9 mouse cellular contexts compared by ENCODE assay signal in the genomic region with DNA sequence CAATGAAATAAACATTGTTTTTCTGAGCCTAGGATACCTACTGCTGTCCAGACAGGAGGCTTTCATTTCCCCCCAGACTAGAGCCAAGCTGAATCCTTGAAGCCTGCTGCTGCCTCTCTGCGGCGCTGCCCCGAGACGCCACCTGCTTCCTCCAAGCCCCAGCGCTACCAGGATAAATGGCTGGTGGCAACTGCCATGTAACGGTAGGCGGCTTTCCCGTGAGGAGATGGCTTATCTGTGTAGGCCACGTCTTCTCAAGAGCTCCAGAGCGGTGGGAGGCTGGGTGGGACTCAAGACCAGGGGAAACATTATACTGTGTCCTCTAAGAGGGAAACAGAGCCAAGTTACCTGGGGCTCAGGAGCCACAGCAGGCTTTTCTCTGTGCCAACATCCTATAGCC. TPM values are rescaled to one million over a fixed set of nuclear protein-coding genes. Genes with fewer than 3 reads are reported as not detected.
DNase-seq lines count a peak whose midpoint lies in the region; ATAC-seq and TF ChIP-seq lines count a peak whose summit lies in the region.
"Had no signal": no experiment of that assay in that cellular context is flagged by ENCODE, and none has a peak within 500 bp of the region (broad histone marks: within the 10 kb centered on the region; RNA-seq: fewer than 3 reads in every experiment).

No protein-coding gene starts in this region.

- H3K9ac ChIP-seq in hindbrain, embryonic 12.5 days, result no peak overlapping the region
- no peak overlapping the region for H3K9ac ChIP-seq in hindbrain, embryonic 16.5 days (ENCODE audit: low read depth, low read length)
- H3K9ac ChIP-seq in kidney, embryonic 14.5 days (ENCODE audit: low read depth, low read length), result no peak overlapping the region

- H3K36me3 ChIP-seq in hindbrain, embryonic 12.5 days, result peaks cover 37% of the 10 kb centered on the region
- H3K36me3 ChIP-seq in hindbrain, embryonic 16.5 days (ENCODE audit: control insufficient read depth, insufficient read depth, low read length), result peaks cover 7% of the 10 kb centered on the region
- no peaks in the 10 kb centered on the region for H3K36me3 ChIP-seq in thymus, adult 2 months (ENCODE audit: control insufficient read depth, insufficient read depth, low read length)
- H3K36me3 ChIP-seq in kidney, embryonic 14.5 days (ENCODE audit: control insufficient read depth, insufficient read depth, low read length), result peaks cover 13% of the 10 kb centered on the region; the same call in 1 of the 2 replicates

- H3K4me1 ChIP-seq in hindbrain, embryonic 12.5 days, result peaks cover 46% of the 10 kb centered on the region
- H3K4me1 ChIP-seq in hindbrain, embryonic 16.5 days (ENCODE audit: control insufficient read depth, insufficient read depth, low read depth, low read length), result peaks cover 31% of the 10 kb centered on the region
- peaks cover 10% of the 10 kb centered on the region; the same call in 1 of the 2 replicates for H3K4me1 ChIP-seq in thymus, adult 2 months (replicated peaks; ENCODE audit: control insufficient read depth, insufficient read depth, low read length)
- H3K4me1 ChIP-seq in kidney, embryonic 14.5 days (ENCODE audit: control insufficient read depth, insufficient read depth, low read length), result peaks cover 19% of the 10 kb centered on the region; the same call in 1 of the 2 replicates

- no peak for TF ChIP-seq POLR2A in thymus, adult 2 months (IDR thresholded peaks at IDR 0.05; ENCODE audit: control insufficient read depth, extremely low read depth, insufficient read depth, low read length, poor library complexity)

- ATAC-seq in hindbrain, embryonic 12.5 days (ENCODE audit: low FRiP score), result no peak
- no peak for ATAC-seq in hindbrain, embryonic 16.5 days
- ATAC-seq in common myeloid progenitor, adult 5-6 weeks (replicated peaks; ENCODE audit: low read depth, poor library complexity, severe bottlenecking), result peak; percentile 63
- ATAC-seq in megakaryocyte progenitor cell, adult 5-6 weeks (replicated peaks; ENCODE audit: poor library complexity), result peak; percentile 70
- no peak for ATAC-seq in kidney, embryonic 14.5 days (ENCODE audit: low FRiP score, low TSS enrichment)

- no peak overlapping the region for H3K4me3 ChIP-seq in hindbrain, embryonic 12.5 days
- H3K4me3 ChIP-seq in hindbrain, embryonic 16.5 days (ENCODE audit: low read length), result no peak overlapping the region
- no peak overlapping the region for H3K4me3 ChIP-seq in thymus, adult 2 months (ENCODE audit: control insufficient read depth, insufficient read depth, low read length)
- no peak overlapping the region for H3K4me3 ChIP-seq in kidney, embryonic 14.5 days (ENCODE audit: low read length)

- H3K27ac ChIP-seq in hindbrain, embryonic 12.5 days, result peak overlapping the region; percentile 23
- no peak overlapping the region for H3K27ac ChIP-seq in hindbrain, embryonic 16.5 days (ENCODE audit: low read depth, low read length)
- H3K27ac ChIP-seq in thymus, adult 2 months (ENCODE audit: control insufficient read depth, insufficient read depth, low read length), result no peak overlapping the region
- no peak overlapping the region for H3K27ac ChIP-seq in kidney, embryonic 14.5 days (ENCODE audit: low read depth, low read length)

- no peaks in the 10 kb centered on the region for H3K9me3 ChIP-seq in hindbrain, embryonic 12.5 days (replicated peaks)
- H3K9me3 ChIP-seq in hindbrain, embryonic 16.5 days (ENCODE audit: control insufficient read depth, low read length), result no peaks in the 10 kb centered on the region
- no peaks in the 10 kb centered on the region for H3K9me3 ChIP-seq in kidney, embryonic 14.5 days (ENCODE audit: control insufficient read depth, low read length)

- 65% methylated on average over 10 of the region's 10 CpGs for WGBS in hindbrain, embryonic 12.5 days
- 51% methylated on average over 10 of the region's 10 CpGs for WGBS in hindbrain, embryonic 16.5 days
- 7% methylated on average over 10 of the region's 10 CpGs for WGBS in thymus, adult 2 months
- whole genome bisulfite sequencing in kidney, embryonic 14.5 days, result 75% methylated on average over 10 of the region's 10 CpGs

- TF ChIP-seq CTCF in thymus, adult 2 months (IDR thresholded peaks at IDR 0.05; ENCODE audit: borderline replicate concordance, control insufficient read depth, extremely low read depth, insufficient read depth, low read length, poor library complexity), result no peak

- no peaks in the 10 kb centered on the region for H3K27me3 ChIP-seq in hindbrain, embryonic 12.5 days
- no peaks in the 10 kb centered on the region for H3K27me3 ChIP-seq in hindbrain, embryonic 16.5 days (replicated peaks; ENCODE audit: control insufficient read depth, insufficient read depth, low read length)
- no peaks in the 10 kb centered on the region for H3K27me3 ChIP-seq in thymus, adult 2 months (ENCODE audit: control insufficient read depth, insufficient read depth, low read length)
- no peaks in the 10 kb centered on the region for H3K27me3 ChIP-seq in kidney, embryonic 14.5 days (ENCODE audit: control insufficient read depth, insufficient read depth, low read length)

- peak; percentile 16 for DNase-seq in thymus, postnatal 0 days (ENCODE audit: low spot score)
- DNase-seq in thymus, adult 2 months, result no peak
- DNase-seq in layer of hippocampus, postnatal 10 days (ENCODE audit: low spot score in 2 of 2), result no peak
- DNase-seq: layer of hippocampus, postnatal 36 days had no signal

- no peak overlapping the region for H3K4me2 ChIP-seq in hindbrain, embryonic 12.5 days (replicated peaks)
- H3K4me2 ChIP-seq in hindbrain, embryonic 16.5 days (ENCODE audit: low read length), result no peak overlapping the region
- H3K4me2 ChIP-seq in kidney, embryonic 14.5 days (replicated peaks; ENCODE audit: low read depth, low read length), result no peak overlapping the region

RNA-seq across cellular contexts. Expression of gene Tmcc2, which starts 9.2 kb away (rescaled TPM):
- polyA plus RNA-seq in hindbrain, embryonic 12.5 days (2016; fragmentation: Nextera tagmentation; extraction: Ambion mirVana), result 36.3 and 37.8 TPM in 2 replicates
- 26.6 and 35.5 TPM in 2 replicates for polyA plus RNA-seq in hindbrain, embryonic 16.5 days (2015; fragmentation: Nextera tagmentation; extraction: Ambion mirVana)
- polyA plus RNA-seq in thymus, postnatal 0 days (2015; fragmentation: Nextera tagmentation; extraction: Ambion mirVana), result 0.74 and 0.86 TPM in 2 replicates
- 4.1 and 5.3 TPM in 2 replicates for polyA plus RNA-seq in thymus, adult 2 months (2012; rRNA removed)
- 8.0 and 14.4 TPM in 2 replicates for total RNA-seq in common myeloid progenitor, adult 5-6 weeks (2017)
- 2.9 and 6.1 TPM in 2 replicates for total RNA-seq in megakaryocyte progenitor cell, adult 5-6 weeks (2015)
- total RNA-seq in megakaryocyte progenitor cell, adult 5-6 weeks (2017), result 5.5 and 6.0 TPM in 2 replicates
- 5.5 and 6.2 TPM in 2 replicates for polyA plus RNA-seq in kidney, embryonic 14.5 days (2014; fragmentation: Nextera tagmentation; extraction: Ambion mirVana)
- 100 to 1,000 TPM; 171 to 181 TPM for total RNA-seq in layer of hippocampus, postnatal 10 days (2021)

RNA-seq across cellular contexts. Expression of gene Dstyk, which starts 35.4 kb away (rescaled TPM):
- 14.3 and 14.6 TPM in 2 replicates for polyA plus RNA-seq in hindbrain, embryonic 12.5 days (2016; fragmentation: Nextera tagmentation; extraction: Ambion mirVana)
- 7.9 and 9.7 TPM in 2 replicates for polyA plus RNA-seq in hindbrain, embryonic 16.5 days (2015; fragmentation: Nextera tagmentation; extraction: Ambion mirVana)
- 4.4 and 4.8 TPM in 2 replicates for polyA plus RNA-seq in thymus, postnatal 0 days (2015; fragmentation: Nextera tagmentation; extraction: Ambion mirVana)
- 6.3 and 6.8 TPM in 2 replicates for polyA plus RNA-seq in thymus, adult 2 months (2012; rRNA removed)
- total RNA-seq in common myeloid progenitor, adult 5-6 weeks (2017), result 16.2 and 25.7 TPM in 2 replicates
- total RNA-seq in megakaryocyte progenitor cell, adult 5-6 weeks (2015), result 14.2 and 20.1 TPM in 2 replicates
- total RNA-seq in megakaryocyte progenitor cell, adult 5-6 weeks (2017), result 16.0 and 22.3 TPM in 2 replicates
- polyA plus RNA-seq in kidney, embryonic 14.5 days (2014; fragmentation: Nextera tagmentation; extraction: Ambion mirVana), result 14.9 and 22.1 TPM in 2 replicates
- 10 to 100 TPM; 31.0 to 34.9 TPM for total RNA-seq in layer of hippocampus, postnatal 10 days (2021)

Comparison
In these comparisons a context has a peak if more than half of its experiments do, and no peak if none do; other contexts are left out.
1. ATAC-seq: peak in common myeloid progenitor, adult 5-6 weeks (single experiment) and megakaryocyte progenitor cell, adult 5-6 weeks (single experiment); none in hindbrain, embryonic 12.5 days (single experiment), hindbrain, embryonic 16.5 days (single experiment) and kidney, embryonic 14.5 days (single experiment).